Mouse (Mus musculus) heart, embryonic 12.5 days (tissue): ENCODE measurements at regions not wholly inside any gene's neighbourhood (a gene's known extent, or its start where the extent isn't known, plus 50 kb on each side); places are given as distances from the start of the nearest gene placed in this dataset.

Experiments
- ATAC-seq: fragments of 200-750 bp; cut with Nextera tagmentation; 2 replicates; pipeline ENCODE4 v1.8.0; 2017; ENCODE audit warnings: moderate TSS enrichment, moderate library complexity; ENCODE audit not compliant: insufficient number of reproducible peaks, low FRiP score
- H3K27ac ChIP-seq: fragments of 300-500 bp; sonication (generic); 2 replicates; pipeline ENCODE4 v1.5.1; 2016; ENCODE audit warnings: mild to moderate bottlenecking, moderate library complexity; ENCODE audit not compliant: poor library complexity, severe bottlenecking
- H3K27me3 ChIP-seq: fragments of 300-500 bp; sonication (generic); replicated peaks from 2 replicates; pipeline ENCODE4 v1.6.1; 2016; ENCODE audit warnings: mild to moderate bottlenecking, moderate library complexity
- H3K36me3 ChIP-seq: fragments of 300-500 bp; sonication (generic); 2 replicates; pipeline ENCODE4 v1.6.1; 2016; ENCODE audit warnings: mild to moderate bottlenecking, moderate library complexity
- H3K4me1 ChIP-seq: fragments of 300-500 bp; sonication (generic); replicated peaks from 2 replicates; pipeline ENCODE4 v1.6.1; 2016; ENCODE audit warnings: mild to moderate bottlenecking
- H3K4me2 ChIP-seq: fragments of 300-500 bp; sonication (generic); 2 replicates; pipeline ENCODE4 v1.6.1; 2016; ENCODE audit warnings: mild to moderate bottlenecking, moderate library complexity
- H3K4me3 ChIP-seq: fragments of 300-500 bp; sonication (generic); 2 replicates; pipeline ENCODE4 v1.5.1; 2016; ENCODE audit warnings: mild to moderate bottlenecking
- H3K9ac ChIP-seq: fragments of 300-500 bp; sonication (generic); 2 replicates; pipeline ENCODE4 v1.6.1; 2016; ENCODE audit warnings: mild to moderate bottlenecking, moderate library complexity
- H3K9me3 ChIP-seq: fragments of 300-500 bp; sonication (generic); replicated peaks from 2 replicates; pipeline ENCODE4 v1.6.1; 2016; ENCODE audit warnings: mild to moderate bottlenecking, moderate library complexity
- whole genome bisulfite sequencing: fragments of 180-500 bp; shearing (Covaris S2); methylation state at CpG from one replicate; pipeline ENCODE4 v1.1.7; 2016; 5-methylcytosine and 5-hydroxymethylcytosine counted together

DNA sequence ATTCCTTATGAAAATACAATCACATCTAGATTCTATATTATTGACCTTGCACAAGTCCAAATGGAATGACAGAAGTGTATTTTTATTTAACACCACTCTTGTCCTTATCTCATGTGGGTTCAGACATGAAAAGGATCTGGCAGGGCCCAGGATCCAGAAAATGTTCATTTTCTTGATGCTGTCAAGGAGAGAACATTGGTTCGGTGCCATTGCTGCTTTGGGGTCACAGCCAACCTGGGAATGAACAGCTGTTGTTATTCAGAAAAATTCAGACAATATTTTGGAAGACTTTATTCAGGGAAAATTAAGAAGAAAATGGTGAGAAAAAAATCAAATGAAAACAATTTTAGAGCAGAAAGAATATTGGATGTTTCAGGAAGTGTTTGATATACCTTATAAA is 590.0 kb downstream of the Iqcm start:
- no peak overlapping the region for H3K27ac ChIP-seq
- no peaks in the 10 kb centered on the region for H3K9me3 ChIP-seq
- no peak for ATAC-seq
- no peak overlapping the region for H3K9ac ChIP-seq
- H3K4me2 ChIP-seq = no peak overlapping the region
- H3K4me1 ChIP-seq = no peaks in the 10 kb centered on the region
- H3K4me3 ChIP-seq = no peak overlapping the region
- WGBS = 63% methylated on average over 1 of the region's 1 CpGs
- H3K36me3 ChIP-seq = no peaks in the 10 kb centered on the region
- no peaks in the 10 kb centered on the region for H3K27me3 ChIP-seq

GRCm38 (mm10) chr8:76052003-76052402 is 603.5 kb downstream of the Iqcm start:
- H3K4me1 ChIP-seq = no peaks in the 10 kb centered on the region
- no peak overlapping the region for H3K27ac ChIP-seq
- no peaks in the 10 kb centered on the region for H3K36me3 ChIP-seq
- H3K4me3 ChIP-seq = no peak overlapping the region
- H3K9ac ChIP-seq = no peak overlapping the region
- ATAC-seq = no peak
- no peaks in the 10 kb centered on the region for H3K9me3 ChIP-seq
- H3K4me2 ChIP-seq = no peak overlapping the region
- no peaks in the 10 kb centered on the region for H3K27me3 ChIP-seq
- 75% methylated on average over 4 of the region's 4 CpGs for WGBS

- 14% methylated on average over 2 of the region's 2 CpGs for WGBS
- Histone ChIP-seq H3K4me1 (no peaks in the 10 kb centered on the region), H3K4me2 (no peak overlapping the region), H3K36me3 (no peaks in the 10 kb centered on the region), H3K27me3 (no peaks in the 10 kb centered on the region), H3K9me3 (no peaks in the 10 kb centered on the region), H3K4me3 (no peak overlapping the region), H3K27ac (no peak overlapping the region), H3K9ac (no peak overlapping the region)
- no peak for ATAC-seq
These were observed 619.2 kb downstream of the Iqcm start for GRCm38 (mm10) chr8:76067721-76068120.

DNA sequence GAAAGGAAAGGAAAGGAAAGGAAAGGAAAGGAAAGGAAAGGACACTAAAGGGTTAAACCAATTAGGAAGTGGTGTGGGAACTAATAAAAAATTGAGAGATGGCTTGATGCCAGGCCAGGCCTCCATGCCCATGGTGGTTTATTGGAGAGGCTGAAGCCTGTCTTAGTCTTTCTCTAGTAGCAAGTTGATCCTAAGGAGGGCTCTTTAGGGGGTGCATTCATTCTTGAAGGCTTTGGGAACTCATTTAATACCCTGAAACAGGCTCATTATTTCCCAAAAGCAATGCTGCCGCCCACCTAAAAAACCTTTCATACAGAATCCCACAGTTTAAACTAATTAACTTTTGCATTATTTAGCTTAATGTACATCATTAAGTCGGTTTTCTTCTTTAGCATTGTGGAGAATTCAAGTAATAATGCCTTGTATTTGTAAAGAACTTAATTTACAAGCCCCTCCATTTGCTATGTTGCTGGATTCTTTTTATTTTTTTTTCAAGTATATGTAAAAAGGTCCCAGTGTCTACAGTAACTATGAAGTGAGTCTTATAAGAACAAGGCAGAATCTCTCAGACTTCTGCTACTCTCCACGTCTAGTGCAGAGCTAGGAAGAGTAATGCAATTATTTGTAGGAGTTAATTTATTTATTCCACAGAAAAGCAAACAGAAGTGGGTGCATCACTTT is 624.3 kb downstream of the Iqcm start:
- Histone ChIP-seq H3K4me2 (no peak overlapping the region), H3K4me3 (no peak overlapping the region), H3K9ac (no peak overlapping the region), H3K9me3 (no peaks in the 10 kb centered on the region), H3K4me1 (no peaks in the 10 kb centered on the region), H3K27me3 (no peaks in the 10 kb centered on the region), H3K27ac (no peak overlapping the region), H3K36me3 (no peaks in the 10 kb centered on the region)
- 61% methylated on average over 3 of the region's 3 CpGs for WGBS
- ATAC-seq = no peak

- ATAC-seq = no peak
These were observed 672.2 kb downstream of the Iqcm start for GRCm38 (mm10) chr8:76120587-76121145.

DNA sequence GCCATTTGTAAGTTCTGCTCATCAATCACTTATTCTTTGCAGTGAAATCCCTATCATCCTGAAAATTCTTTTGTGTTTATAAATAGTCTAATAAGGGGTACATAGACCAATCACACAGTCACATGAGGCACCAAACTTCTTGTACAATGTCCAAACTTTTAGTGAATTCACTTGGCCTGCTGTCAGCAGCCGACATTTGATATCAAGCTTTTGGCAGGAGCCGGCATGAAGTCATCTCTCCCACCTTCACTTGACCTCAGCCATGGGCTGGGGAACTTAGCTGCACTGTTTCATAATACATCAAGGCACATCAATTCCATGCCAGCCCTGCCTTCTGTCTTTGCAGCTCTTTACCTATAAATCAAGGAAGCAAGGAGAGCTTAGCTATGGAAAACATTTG is 679.0 kb downstream of the Iqcm start:
- Histone ChIP-seq H3K9me3 (no peaks in the 10 kb centered on the region), H3K4me2 (no peak overlapping the region), H3K4me1 (0 out of 2 replicates have a peak, but pooled peaks cover 2% of the 10 kb centered on the region), H3K27me3 (no peaks in the 10 kb centered on the region), H3K27ac (no peak overlapping the region), H3K4me3 (no peak overlapping the region), H3K9ac (no peak overlapping the region), H3K36me3 (no peaks in the 10 kb centered on the region)
- 32% methylated on average over 2 of the region's 2 CpGs for WGBS
- peak; percentile 63 for ATAC-seq

More at GRCm38 (mm10) chr8:76120587-76121145, 672.2 kb downstream of the Iqcm start:
- Histone ChIP-seq H3K4me3 (no peak overlapping the region), H3K9me3 (no peaks in the 10 kb centered on the region), H3K4me1 (no peaks in the 10 kb centered on the region), H3K9ac (no peak overlapping the region), H3K36me3 (no peaks in the 10 kb centered on the region), H3K4me2 (no peak overlapping the region), H3K27me3 (no peaks in the 10 kb centered on the region), H3K27ac (no peak overlapping the region)
- WGBS = 66% methylated on average over 4 of the region's 4 CpGs

GRCm38 (mm10) chr8:76137219-76137618 is 688.7 kb downstream of the Iqcm start:
- no peak for ATAC-seq
- no peak overlapping the region for H3K27ac ChIP-seq
- H3K27me3 ChIP-seq = no peaks in the 10 kb centered on the region
- 58% methylated on average over 4 of the region's 4 CpGs for WGBS
- H3K9me3 ChIP-seq = no peaks in the 10 kb centered on the region
- no peak overlapping the region for H3K9ac ChIP-seq
- no peak overlapping the region for H3K4me3 ChIP-seq
- H3K4me1 ChIP-seq = no peaks in the 10 kb centered on the region
- no peaks in the 10 kb centered on the region for H3K36me3 ChIP-seq
- no peak overlapping the region for H3K4me2 ChIP-seq

GRCm38 (mm10) chr8:76148681-76149080 is 700.2 kb downstream of the Iqcm start:
- Histone ChIP-seq H3K9me3 (no peaks in the 10 kb centered on the region), H3K9ac (no peak overlapping the region), H3K4me1 (no peaks in the 10 kb centered on the region), H3K27ac (no peak overlapping the region), H3K4me3 (no peak overlapping the region), H3K36me3 (no peaks in the 10 kb centered on the region), H3K27me3 (no peaks in the 10 kb centered on the region), H3K4me2 (no peak overlapping the region)
- WGBS = 50% methylated on average over 4 of the region's 4 CpGs
- ATAC-seq = no peak

DNA sequence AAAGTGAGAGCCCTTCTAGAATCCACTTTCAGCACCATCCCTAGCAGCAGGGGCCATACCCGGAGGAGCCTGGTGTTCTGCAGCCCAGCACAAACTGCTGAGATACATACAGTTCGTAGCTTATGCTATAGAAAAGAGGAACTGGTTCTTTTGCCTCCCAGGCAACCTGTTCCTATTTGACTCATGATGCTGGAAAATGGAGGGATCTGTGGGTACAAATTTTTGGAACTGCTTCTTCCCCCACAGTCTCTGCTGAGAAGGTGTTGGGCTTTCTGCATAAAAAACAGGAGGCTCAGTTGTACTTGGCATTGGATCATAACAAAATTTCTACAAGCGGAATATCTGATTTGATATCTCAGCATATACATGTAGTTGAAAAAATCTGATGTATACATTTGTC is 716.7 kb upstream of the Nr3c2 start:
- Histone ChIP-seq H3K9ac (no peak overlapping the region), H3K9me3 (no peaks in the 10 kb centered on the region), H3K4me2 (no peak overlapping the region), H3K4me1 (no peaks in the 10 kb centered on the region), H3K36me3 (no peaks in the 10 kb centered on the region), H3K27ac (no peak overlapping the region), H3K27me3 (no peaks in the 10 kb centered on the region), H3K4me3 (no peak overlapping the region)
- WGBS = 79% methylated on average over 3 of the region's 3 CpGs
- no peak for ATAC-seq

- Histone ChIP-seq H3K9me3 (no peaks in the 10 kb centered on the region), H3K4me1 (no peaks in the 10 kb centered on the region), H3K27ac (no peak overlapping the region), H3K4me3 (no peak overlapping the region), H3K4me2 (no peak overlapping the region), H3K27me3 (no peaks in the 10 kb centered on the region), H3K9ac (no peak overlapping the region), H3K36me3 (no peaks in the 10 kb centered on the region)
- ATAC-seq = no peak
These were observed 715.4 kb upstream of the Nr3c2 start for GRCm38 (mm10) chr8:76183836-76184235.

GRCm38 (mm10) chr8:76187293-76187692 is 711.9 kb upstream of the Nr3c2 start:
- H3K9me3 ChIP-seq = no peaks in the 10 kb centered on the region
- no peaks in the 10 kb centered on the region for H3K4me1 ChIP-seq
- H3K36me3 ChIP-seq = no peaks in the 10 kb centered on the region
- no peaks in the 10 kb centered on the region for H3K27me3 ChIP-seq
- H3K9ac ChIP-seq = no peak overlapping the region
- no peak for ATAC-seq
- WGBS = 76% methylated on average over 5 of the region's 5 CpGs
- H3K27ac ChIP-seq = no peak overlapping the region
- no peak overlapping the region for H3K4me2 ChIP-seq
- H3K4me3 ChIP-seq = no peak overlapping the region

DNA sequence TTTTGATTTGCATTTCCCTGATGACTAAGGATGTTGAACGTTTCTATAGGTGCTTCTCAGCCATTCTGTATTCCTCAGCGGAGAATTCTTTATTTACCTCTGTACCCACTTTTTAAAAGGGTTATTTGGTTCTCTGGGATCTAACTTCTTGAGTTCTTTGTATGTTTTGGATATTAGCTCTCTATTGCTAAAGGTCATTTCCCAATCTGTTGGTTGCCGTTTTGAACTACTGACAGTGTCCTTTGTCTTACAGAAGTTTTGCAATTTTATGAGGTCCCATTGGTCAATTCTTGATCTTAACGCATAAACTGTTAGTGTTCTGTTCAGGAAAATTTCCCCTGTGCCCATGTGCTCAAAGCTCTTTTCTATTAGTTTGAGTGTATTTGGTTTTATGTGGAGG is 687.4 kb upstream of the Nr3c2 start:
- no peak overlapping the region for H3K4me3 ChIP-seq
- 78% methylated on average over 4 of the region's 4 CpGs for WGBS
- no peak for ATAC-seq

More for the DNA sequence above, 687.4 kb upstream of the Nr3c2 start:
- H3K9me3 ChIP-seq = no peaks in the 10 kb centered on the region
- H3K9ac ChIP-seq = no peak overlapping the region
- H3K27ac ChIP-seq = no peak overlapping the region
- no peaks in the 10 kb centered on the region for H3K36me3 ChIP-seq
- H3K4me1 ChIP-seq = no peaks in the 10 kb centered on the region
- no peak overlapping the region for H3K4me2 ChIP-seq
- H3K27me3 ChIP-seq = no peaks in the 10 kb centered on the region
